Comparison of ENCODE assay signal across 8 mouse cellular contexts in the genomic region with DNA sequence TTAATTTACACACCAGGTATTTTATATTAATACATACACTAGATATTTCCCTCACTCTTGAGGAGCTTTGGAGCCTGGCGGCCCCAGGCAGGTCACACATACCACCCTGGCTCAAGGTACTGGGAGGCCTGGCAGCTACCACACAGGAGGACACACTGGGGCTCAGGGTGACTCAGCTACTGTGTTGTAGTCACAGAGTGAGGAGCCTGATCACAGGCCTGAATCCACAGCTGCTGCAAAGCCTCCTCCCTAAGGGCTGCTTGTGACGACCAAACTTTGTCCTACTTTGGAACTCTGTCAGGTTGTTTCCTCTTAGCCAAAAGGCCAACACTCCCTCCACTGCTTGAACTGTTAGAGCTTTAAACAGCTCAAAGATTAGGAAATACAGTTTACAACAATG.
A peak's percentile ranks its signal among the peaks of the same experiment; 100 is the strongest.
DNase-seq lines count a peak whose midpoint lies in the region; ATAC-seq lines count a peak whose summit lies in the region.

No protein-coding gene starts in this region.

- no peak overlapping the region for H3K4me2 ChIP-seq in limb, embryonic 12.5 days

- no peak overlapping the region for H3K4me3 ChIP-seq in brown adipose tissue, adult 24 weeks (ENCODE audit: insufficient read depth, low read depth, low read length)
- H3K4me3 ChIP-seq in limb, embryonic 12.5 days (replicated peaks): no peak overlapping the region

- DNase-seq in MN1 (ENCODE audit: low spot score): peak; percentile 41
- peak; percentile 72 for DNase-seq in heart, adult 8-10 months (ENCODE audit: low spot score)
- DNase-seq in retina, embryonic 14.5 days (ENCODE audit: low spot score): peak; percentile 26
- no peak for DNase-seq in spleen, adult 12 weeks (ENCODE audit: low spot score)
- DNase-seq in layer of hippocampus, adult 18-20 months (ENCODE audit: low spot score in 2 of 2): no peak
- no peak for DNase-seq in yolk sac, embryonic 10.5 days (ENCODE audit: low spot score)

- H3K9ac ChIP-seq in limb, embryonic 12.5 days (replicated peaks): no peak overlapping the region

- H3K27me3 ChIP-seq in limb, embryonic 12.5 days: no peaks in the 10 kb centered on the region

- H3K4me1 ChIP-seq in brown adipose tissue, adult 24 weeks (ENCODE audit: control insufficient read depth, insufficient read depth, insufficient read length, low read length): peaks cover 6% of the 10 kb centered on the region
- H3K4me1 ChIP-seq in limb, embryonic 12.5 days (replicated peaks): peaks cover 28% of the 10 kb centered on the region

- no peaks in the 10 kb centered on the region for H3K9me3 ChIP-seq in limb, embryonic 12.5 days

- peak overlapping the region; percentile 59; the same call in 1 of the 2 replicates for H3K27ac ChIP-seq in brown adipose tissue, adult 24 weeks (replicated peaks; ENCODE audit: low read depth, low read length)
- peak overlapping the region; percentile 86 for H3K27ac ChIP-seq in limb, embryonic 12.5 days

- ATAC-seq in limb, embryonic 12.5 days (ENCODE audit: insufficient number of reproducible peaks, insufficient read depth, low FRiP score, low TSS enrichment, low read depth): peak; percentile 76; the same call in 1 of the 2 replicates

- WGBS in limb, embryonic 12.5 days: 42% methylated on average over 2 of the region's 2 CpGs

- H3K36me3 ChIP-seq in limb, embryonic 12.5 days: no peaks in the 10 kb centered on the region

Comparison
In these comparisons a context has a peak if more than half of its experiments do, and no peak if none do; other contexts are left out.
1. DNase-seq: peak in MN1 (single experiment), heart, adult 8-10 months (single experiment) and retina, embryonic 14.5 days (single experiment); none in spleen, adult 12 weeks (single experiment), layer of hippocampus, adult 18-20 months (0 of 2) and yolk sac, embryonic 10.5 days (single experiment).